Comparison of ENCODE assay signal across 11 mouse cellular contexts in the genomic region with DNA sequence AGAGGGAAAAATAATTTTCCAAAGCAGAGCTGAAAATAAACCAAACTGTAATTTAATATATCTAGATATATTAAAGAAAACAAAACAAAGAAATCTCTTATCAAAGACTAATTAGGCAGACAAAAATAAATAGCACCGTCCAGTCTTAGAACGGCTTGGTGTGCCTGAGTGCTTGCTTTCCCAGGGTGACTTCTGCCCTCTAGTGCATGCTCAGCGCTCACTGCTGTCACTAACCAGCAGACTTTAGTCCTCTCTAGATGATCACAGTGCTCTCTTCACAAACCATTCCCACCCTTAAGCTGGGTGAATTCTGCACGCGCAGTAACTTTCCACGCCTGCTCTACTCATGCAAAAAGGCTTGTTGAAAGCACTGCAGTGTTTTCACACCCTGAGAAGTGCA. TPM values are rescaled to one million over a fixed set of nuclear protein-coding genes. Genes with fewer than 3 reads are reported as not detected.
DNase-seq lines count a peak whose midpoint lies in the region; ATAC-seq and TF ChIP-seq lines count a peak whose summit lies in the region.
"Had no signal": no experiment of that assay in that cellular context is flagged by ENCODE, and none has a peak within 500 bp of the region (broad histone marks: within the 10 kb centered on the region; RNA-seq: fewer than 3 reads in every experiment).

No protein-coding gene starts in this region.

- H3K4me3 ChIP-seq in liver, postnatal 0 days (ENCODE audit: low read depth, low read length) = no peak overlapping the region
- H3K4me3 ChIP-seq in cerebellum, adult 2 months (replicated peaks; ENCODE audit: insufficient read depth, low read depth, low read length) = no peak overlapping the region
- no peak overlapping the region for H3K4me3 ChIP-seq in lung, embryonic 14.5 days (ENCODE audit: low read depth, low read length)
- H3K4me3 ChIP-seq: heart, embryonic 15.5 days; neural tube, embryonic 13.5 days had no signal

- H3K36me3 ChIP-seq in liver, postnatal 0 days (replicated peaks; ENCODE audit: insufficient read depth, low read length) = peaks cover 15% of the 10 kb centered on the region; the same call in 1 of the 2 replicates
- peaks cover 62% of the 10 kb centered on the region for H3K36me3 ChIP-seq in lung, embryonic 14.5 days (ENCODE audit: insufficient read depth)

- ATAC-seq in liver, postnatal 0 days = no peak
- no peak for ATAC-seq in lung, embryonic 14.5 days (ENCODE audit: insufficient read depth)

- H3K4me1 ChIP-seq in liver, postnatal 0 days (ENCODE audit: insufficient read depth) = no peaks in the 10 kb centered on the region; the same call in 1 of the 2 replicates
- H3K4me1 ChIP-seq in cerebellum, adult 2 months (ENCODE audit: control insufficient read depth, insufficient read depth, low read length) = no peaks in the 10 kb centered on the region
- H3K4me1 ChIP-seq in lung, embryonic 14.5 days (ENCODE audit: insufficient read depth) = no peaks in the 10 kb centered on the region
- H3K4me1 ChIP-seq: neural tube, embryonic 13.5 days had no signal

- TF ChIP-seq EP300 in liver, postnatal 0 days (IDR thresholded peaks at IDR 0.05; ENCODE audit: low read depth) = no peak

- no peaks in the 10 kb centered on the region for H3K27me3 ChIP-seq in liver, postnatal 0 days (ENCODE audit: insufficient read depth, low read length)
- no peaks in the 10 kb centered on the region for H3K27me3 ChIP-seq in cerebellum, adult 2 months (ENCODE audit: control insufficient read depth, insufficient read depth, low read length)
- H3K27me3 ChIP-seq in lung, embryonic 14.5 days (ENCODE audit: insufficient read depth, low read length) = no peaks in the 10 kb centered on the region
- H3K27me3 ChIP-seq: heart, embryonic 15.5 days; neural tube, embryonic 13.5 days had no signal

- peak; percentile 65 for TF ChIP-seq CTCF in liver, postnatal 0 days (IDR thresholded peaks at IDR 0.05; ENCODE audit: low read depth)
- TF ChIP-seq CTCF in cerebellum, adult 2 months (IDR thresholded peaks at IDR 0.05; ENCODE audit: borderline replicate concordance, insufficient read depth, low read depth, low read length) = peak; percentile 81
- TF ChIP-seq CTCF in lung, embryonic 14.5 days (IDR thresholded peaks at IDR 0.05; ENCODE audit: low read depth) = peak; percentile 62

- no peaks in the 10 kb centered on the region for H3K9me3 ChIP-seq in liver, postnatal 0 days (ENCODE audit: low read length)
- no peaks in the 10 kb centered on the region for H3K9me3 ChIP-seq in lung, embryonic 14.5 days (ENCODE audit: low read depth, low read length)
- H3K9me3 ChIP-seq: G1E; heart, embryonic 15.5 days; neural tube, embryonic 13.5 days had no signal

- TF ChIP-seq POLR2A in cerebellum, adult 2 months (IDR thresholded peaks at IDR 0.05; ENCODE audit: borderline replicate concordance, insufficient read depth, low read length) = no peak

- H3K9ac ChIP-seq in liver, postnatal 0 days (replicated peaks) = no peak overlapping the region
- H3K9ac ChIP-seq in lung, embryonic 14.5 days = no peak overlapping the region
- H3K9ac ChIP-seq: heart, embryonic 15.5 days; neural tube, embryonic 13.5 days had no signal

- 61% methylated on average over 6 of the region's 6 CpGs for WGBS in liver, postnatal 0 days (ENCODE audit: insufficient replicate concordance)
- WGBS in cerebellum, adult 2 months = 54% methylated on average over 6 of the region's 6 CpGs
- 62% methylated on average over 6 of the region's 6 CpGs for WGBS in lung, embryonic 14.5 days

- H3K27ac ChIP-seq in liver, postnatal 0 days (ENCODE audit: low read depth) = no peak overlapping the region
- H3K27ac ChIP-seq in cerebellum, adult 2 months (ENCODE audit: insufficient read depth, low read length) = no peak overlapping the region
- H3K27ac ChIP-seq in lung, embryonic 14.5 days (ENCODE audit: low read depth) = no peak overlapping the region
- H3K27ac ChIP-seq: heart, embryonic 15.5 days; neural tube, embryonic 13.5 days had no signal

- H3K4me2 ChIP-seq in liver, postnatal 0 days (ENCODE audit: low read depth, low read length) = no peak overlapping the region
- no peak overlapping the region for H3K4me2 ChIP-seq in lung, embryonic 14.5 days
- H3K4me2 ChIP-seq: heart, embryonic 15.5 days; neural tube, embryonic 13.5 days had no signal

- peak; percentile 20 for DNase-seq in embryo, embryonic 10.5 days (ENCODE audit: low spot score)
- no peak for DNase-seq in embryo, embryonic 10 days (ENCODE audit: low spot score)
- no peak for DNase-seq in liver, postnatal 0 days
- no peak for DNase-seq in liver
- peak; percentile 44 to 48 for DNase-seq in cerebellum, adult 2 months
- peak; percentile 64 for DNase-seq in lung, embryonic 14.5 days
- no peak for DNase-seq in right cerebral cortex, postnatal 36 days (ENCODE audit: low spot score in 2 of 2)
- no peak for DNase-seq in spleen, postnatal 4 days (ENCODE audit: low spot score in 2 of 2)

RNA-seq across cellular contexts. Expression of gene Cfdp1, which starts 28.9 kb away (rescaled TPM):
- 48.9 and 51.3 TPM in 2 replicates for polyA plus RNA-seq in liver, postnatal 0 days (2015; fragmentation: Nextera tagmentation; extraction: Ambion mirVana)
- polyA plus RNA-seq in cerebellum, adult 2 months (2012; rRNA removed) = 82.0 and 94.5 TPM in 2 replicates
- 195 and 200 TPM in 2 replicates for polyA plus RNA-seq in lung, embryonic 14.5 days (2014; fragmentation: Nextera tagmentation; extraction: Ambion mirVana)

RNA-seq across cellular contexts. Expression of gene Tmem170, which starts 51.3 kb away (rescaled TPM):
- polyA plus RNA-seq in liver, postnatal 0 days (2015; fragmentation: Nextera tagmentation; extraction: Ambion mirVana) = 4.9 TPM in 2 replicates
- polyA plus RNA-seq in cerebellum, adult 2 months (2012; rRNA removed) = 7.2 and 8.6 TPM in 2 replicates
- polyA plus RNA-seq in lung, embryonic 14.5 days (2014; fragmentation: Nextera tagmentation; extraction: Ambion mirVana) = 7.0 and 7.3 TPM in 2 replicates

Comparison
In these comparisons a context has a peak if more than half of its experiments do, and no peak if none do; other contexts are left out.
1. DNase-seq: peak in embryo, embryonic 10.5 days (single experiment), cerebellum, adult 2 months (2 of 2) and lung, embryonic 14.5 days (single experiment); none in embryo, embryonic 10 days (single experiment), liver, postnatal 0 days (single experiment), liver (single experiment), right cerebral cortex, postnatal 36 days (0 of 2) and spleen, postnatal 4 days (0 of 2).
2. Peak in every context shown above with its lines, with median percentiles within 50 percentile points of each other: CTCF ChIP-seq.